19 mouse cellular contexts compared by ENCODE assay signal in genomic region chr6:145977344-145977743, GRCm38 (mm10). TPM values are rescaled to one million over a fixed set of nuclear protein-coding genes. Genes with fewer than 3 reads are reported as not detected.
DNase-seq lines count a peak whose midpoint lies in the region; ATAC-seq lines count a peak whose summit lies in the region.
"Had no signal": no experiment of that assay in that cellular context is flagged by ENCODE, and none has a peak within 500 bp of the region (broad histone marks: within the 10 kb centered on the region; RNA-seq: fewer than 3 reads in every experiment).

No protein-coding gene starts in this region.

- no peak for ATAC-seq in heart, embryonic 12.5 days (ENCODE audit: insufficient number of reproducible peaks, low FRiP score)
- ATAC-seq in heart, embryonic 15.5 days (replicated peaks; ENCODE audit: insufficient number of reproducible peaks, insufficient read depth, low FRiP score, low read depth): no peak
- ATAC-seq in forebrain, embryonic 13.5 days: no peak
- ATAC-seq in activated CD4-positive, CD25-positive, alpha-beta regulatory T cell, adult 4 months: no peak
- ATAC-seq: forebrain, embryonic 16.5 days had no signal

- intact Hi-C loops in left cerebral cortex, postnatal 25 days (cut with DNase I): no loop called here

- DNase-seq in heart, adult 9 months (ENCODE audit: low spot score in 2 of 2): peak; percentile 40 to 52
- peak; percentile 27 for DNase-seq in adrenal gland, adult 8-10 months
- no peak for DNase-seq in left cerebral cortex, postnatal 25 days (ENCODE audit: low spot score in 2 of 2)
- DNase-seq: cerebellum, adult 11-12 months; liver; lung, adult 18-20 months; right cerebral cortex, postnatal 25 days; thymus, postnatal 25 days had no signal

- no peaks in the 10 kb centered on the region for H3K27me3 ChIP-seq in heart, embryonic 12.5 days (replicated peaks)
- no peaks in the 10 kb centered on the region for H3K27me3 ChIP-seq in heart, embryonic 15.5 days
- no peaks in the 10 kb centered on the region for H3K27me3 ChIP-seq in forebrain, embryonic 13.5 days
- H3K27me3 ChIP-seq: intestine, embryonic 15.5 days; kidney, embryonic 15.5 days; neural tube, embryonic 13.5 days had no signal

- no peak overlapping the region for H3K4me2 ChIP-seq in heart, embryonic 12.5 days
- H3K4me2 ChIP-seq in heart, embryonic 15.5 days: no peak overlapping the region
- H3K4me2 ChIP-seq in forebrain, embryonic 13.5 days: no peak overlapping the region
- H3K4me2 ChIP-seq: hindbrain, embryonic 14.5 days; intestine, embryonic 15.5 days; kidney, embryonic 15.5 days; neural tube, embryonic 13.5 days had no signal

- no peak overlapping the region for H3K4me3 ChIP-seq in heart, embryonic 12.5 days
- no peak overlapping the region for H3K4me3 ChIP-seq in heart, embryonic 15.5 days
- no peak overlapping the region for H3K4me3 ChIP-seq in forebrain, embryonic 13.5 days
- H3K4me3 ChIP-seq: intestine, embryonic 15.5 days; kidney, embryonic 15.5 days; neural tube, embryonic 13.5 days had no signal

- H3K36me3 ChIP-seq in heart, embryonic 12.5 days: no peaks in the 10 kb centered on the region
- H3K36me3 ChIP-seq in heart, embryonic 15.5 days: no peaks in the 10 kb centered on the region
- no peaks in the 10 kb centered on the region for H3K36me3 ChIP-seq in forebrain, embryonic 13.5 days (ENCODE audit: poor library complexity, severe bottlenecking)
- H3K36me3 ChIP-seq: intestine, embryonic 15.5 days; kidney, embryonic 15.5 days; neural tube, embryonic 13.5 days had no signal

- no peaks in the 10 kb centered on the region for H3K9me3 ChIP-seq in heart, embryonic 12.5 days (replicated peaks)
- no peaks in the 10 kb centered on the region for H3K9me3 ChIP-seq in heart, embryonic 15.5 days (replicated peaks)
- no peaks in the 10 kb centered on the region for H3K9me3 ChIP-seq in forebrain, embryonic 13.5 days (replicated peaks)
- H3K9me3 ChIP-seq: intestine, embryonic 15.5 days; kidney, embryonic 15.5 days; neural tube, embryonic 13.5 days had no signal

- no peak overlapping the region for H3K27ac ChIP-seq in heart, embryonic 12.5 days (ENCODE audit: poor library complexity, severe bottlenecking)
- H3K27ac ChIP-seq in heart, embryonic 15.5 days: peak overlapping the region; percentile 21; the same call in 1 of the 2 replicates
- no peak overlapping the region for H3K27ac ChIP-seq in forebrain, embryonic 13.5 days
- H3K27ac ChIP-seq: hindbrain, embryonic 14.5 days; intestine, embryonic 15.5 days; kidney, embryonic 15.5 days; neural tube, embryonic 13.5 days had no signal

- WGBS in heart, embryonic 12.5 days: 84% methylated on average over 3 of the region's 3 CpGs
- WGBS in heart, embryonic 15.5 days: 72% methylated on average over 3 of the region's 3 CpGs
- WGBS in forebrain, embryonic 13.5 days: 89% methylated on average over 3 of the region's 3 CpGs

- H3K9ac ChIP-seq in heart, embryonic 12.5 days: no peak overlapping the region
- no peak overlapping the region for H3K9ac ChIP-seq in heart, embryonic 15.5 days
- H3K9ac ChIP-seq in forebrain, embryonic 13.5 days: no peak overlapping the region
- H3K9ac ChIP-seq: hindbrain, embryonic 14.5 days; intestine, embryonic 15.5 days; kidney, embryonic 15.5 days; neural tube, embryonic 13.5 days had no signal

- peaks cover 36% of the 10 kb centered on the region for H3K4me1 ChIP-seq in heart, embryonic 12.5 days (replicated peaks)
- peaks cover 21% of the 10 kb centered on the region for H3K4me1 ChIP-seq in heart, embryonic 15.5 days (replicated peaks)
- no peaks in the 10 kb centered on the region for H3K4me1 ChIP-seq in forebrain, embryonic 13.5 days
- H3K4me1 ChIP-seq: intestine, embryonic 15.5 days; neural tube, embryonic 13.5 days had no signal

RNA-seq across cellular contexts. Expression of gene Sspn, which starts 45.9 kb away (rescaled TPM):
- polyA plus RNA-seq in heart, embryonic 12.5 days (2016; fragmentation: Nextera tagmentation; extraction: Ambion mirVana): 64.9 and 68.6 TPM in 2 replicates
- 10 to 100 TPM; 14.3 to 23.6 (median 19.0) TPM for total RNA-seq in adrenal gland, adult 8-10 months (2022)
- polyA plus RNA-seq in heart, embryonic 15.5 days (2015; fragmentation: Nextera tagmentation; extraction: Ambion mirVana): 62.2 and 71.4 TPM in 2 replicates
- 1.2 and 2.0 TPM in 2 replicates for polyA plus RNA-seq in forebrain, embryonic 13.5 days (2015; fragmentation: Nextera tagmentation; extraction: Ambion mirVana)
- polyA plus RNA-seq in activated CD4-positive, CD25-positive, alpha-beta regulatory T cell, adult 4 months (2017; shearing (Covaris generic)): not detected
- 1 to 10 TPM; 3.9 to 4.1 TPM for total RNA-seq in left cerebral cortex, postnatal 25 days (2021)
- total RNA-seq: granulocyte monocyte progenitor cell, adult 5-6 weeks; MEL had no signal

Comparison
In these comparisons a context has a peak if more than half of its experiments do, and no peak if none do; other contexts are left out.
1. DNase-seq: peak in heart, adult 9 months (2 of 2) and adrenal gland, adult 8-10 months (single experiment); none in left cerebral cortex, postnatal 25 days (0 of 2).
2. RNA of gene Sspn, which starts 45.9 kb away (polyA plus RNA-seq): 62.2 to 71.4 TPM in heart, embryonic 15.5 days and 64.9 to 68.6 TPM in heart, embryonic 12.5 days; 1.2 to 2.0 TPM in forebrain, embryonic 13.5 days and not detected in activated CD4-positive, CD25-positive, alpha-beta regulatory T cell, adult 4 months; every median in the first group is over 10 times any median in the second.